Mouse (Mus musculus) gastrocnemius, postnatal 14 days (tissue): ENCODE data around the gene Acsbg2. TPM values are rescaled to one million over a fixed set of nuclear protein-coding genes. Genes with fewer than 3 reads are reported as not detected.
"Not testable (repeated sequence)": the region's sequence is repeated elsewhere in the genome, so short reads cannot be mapped to it uniquely, and the experiment has no call there.

Experiments used
- DNase-seq: peaks from one replicate; pipeline ENCODE4 v3.0.0; 2021; ENCODE audit warnings: mixed read lengths
- intact Hi-C: fragments of 180-260 bp; cut with DNase I; formaldehyde crosslinking; loops from one replicate; pipeline ENCODE4 v1.15.1; 2025; ENCODE audit warnings: low total_unique reads
- long read RNA-seq, 2 experiments: library from polyadenylated mRNA; stranded (forward); transcript quantifications; one replicate each; pipeline ENCODE4 v2.0.0; 2021
- total RNA-seq, 2 experiments: library from RNA; stranded (reverse); gene quantifications; 2 replicates each; pipeline ENCODE4 v1.2.3; 2021

The Acsbg2 gene
- not detected for total RNA-seq
- long read RNA-seq, experiment 1 = 0 reads
- long read RNA-seq, experiment 2 = 0 reads

- DNase-seq = no peak
- intact Hi-C loops = no loop called here
These were observed at the start of gene Acsbg2 for GRCm38 (mm10) chr17:56874237-56874636. Gene Acsbg2 (minus strand): TSS chr17:56874447.

GRCm38 (mm10) chr17:56919725-56920124 is 45.5 kb upstream of the Acsbg2 start:
- no peak for DNase-seq
- intact Hi-C loops = no loop called here

- no peak for DNase-seq
- intact Hi-C loops = no loop called here
These were observed 42.9 kb upstream of the Acsbg2 start for GRCm38 (mm10) chr17:56917166-56917565.

- intact Hi-C loops = no loop called here
- no peak for DNase-seq
These were observed 39.2 kb upstream of the Acsbg2 start for GRCm38 (mm10) chr17:56913444-56913843.

GRCm38 (mm10) chr17:56913023-56913422 is 38.8 kb upstream of the Acsbg2 start:
- intact Hi-C loops = no loop called here
- no peak for DNase-seq

GRCm38 (mm10) chr17:56909764-56910163 is 35.5 kb upstream of the Acsbg2 start:
- intact Hi-C loops, DNase-seq: not testable (repeated sequence)

GRCm38 (mm10) chr17:56907887-56908286 is 33.6 kb upstream of the Acsbg2 start:
- intact Hi-C loops = no loop called here
- DNase-seq = no peak

GRCm38 (mm10) chr17:56907096-56907495 is 32.8 kb upstream of the Acsbg2 start:
- intact Hi-C loops = no loop called here
- no peak for DNase-seq

GRCm38 (mm10) chr17:56906166-56906565 is 31.9 kb upstream of the Acsbg2 start:
- DNase-seq = no peak
- intact Hi-C loops = no loop called here

- no peak for DNase-seq
- intact Hi-C loops = no loop called here
These were observed 28.5 kb upstream of the Acsbg2 start for GRCm38 (mm10) chr17:56902698-56903097.

- intact Hi-C loops = loop anchor here (5.0 kb wide), 2 partner anchors 40 to 55 kb away; partner anchors contain the start of gene Mllt1
These were observed 23.5 kb upstream of the Acsbg2 start for GRCm38 (mm10) chr17:56897630-56898195.

GRCm38 (mm10) chr17:56896513-56897129 is 22.4 kb upstream of the Acsbg2 start:
- intact Hi-C loops = loop anchor here (5.0 kb wide), 2 partner anchors 41 to 56 kb away; partner anchors contain the start of gene Mllt1

More at GRCm38 (mm10) chr17:56897630-56898195, 23.5 kb upstream of the Acsbg2 start:
- peak; percentile 81 for DNase-seq

GRCm38 (mm10) chr17:56895368-56895918 is 21.2 kb upstream of the Acsbg2 start:
- intact Hi-C loops = loop anchor here (5.0 kb wide), 2 partner anchors 42 to 57 kb away; partner anchors contain the start of gene Mllt1
- no peak for DNase-seq

More at GRCm38 (mm10) chr17:56896513-56897129, 22.4 kb upstream of the Acsbg2 start:
- no peak for DNase-seq

- DNase-seq = no peak
- intact Hi-C loops = no loop called here
These were observed 15.8 kb upstream of the Acsbg2 start for GRCm38 (mm10) chr17:56890018-56890417.

GRCm38 (mm10) chr17:56888050-56888449 is 13.8 kb upstream of the Acsbg2 start:
- DNase-seq = no peak
- intact Hi-C loops = no loop called here

GRCm38 (mm10) chr17:56884809-56885208 is 10.6 kb upstream of the Acsbg2 start:
- no peak for DNase-seq
- intact Hi-C loops = no loop called here

- no peak for DNase-seq
- intact Hi-C loops = no loop called here
These were observed 10.1 kb upstream of the Acsbg2 start for GRCm38 (mm10) chr17:56884331-56884730.

GRCm38 (mm10) chr17:56883612-56884011 is 9.4 kb upstream of the Acsbg2 start:
- intact Hi-C loops = no loop called here

GRCm38 (mm10) chr17:56877426-56877825 is 3.2 kb upstream of the Acsbg2 start:
- no peak for DNase-seq

More at GRCm38 (mm10) chr17:56883612-56884011, 9.4 kb upstream of the Acsbg2 start:
- DNase-seq = no peak

GRCm38 (mm10) chr17:56876981-56877380 is 2.7 kb upstream of the Acsbg2 start:
- intact Hi-C loops = no loop called here
- DNase-seq = no peak

More at GRCm38 (mm10) chr17:56877426-56877825, 3.2 kb upstream of the Acsbg2 start:
- intact Hi-C loops = no loop called here

GRCm38 (mm10) chr17:56876465-56876864 is 2.2 kb upstream of the Acsbg2 start:
- no peak for DNase-seq
- intact Hi-C loops = no loop called here
